Mouse (Mus musculus) brain, embryonic 14.5 days (tissue): ENCODE data around the gene Dstyk.

Experiments
- CTCF ChIP-seq: fragments of 200-500 bp; IDR thresholded peaks from 2 replicates; pipeline ENCODE4 v1.5.1; 2012; ENCODE audit warnings: inconsistent platforms, mild to moderate bottlenecking, moderate library complexity, borderline replicate concordance; ENCODE audit not compliant: insufficient read depth, insufficient read length; ENCODE audit errors: extremely low read depth
- POLR2A ChIP-seq: fragments of 200-500 bp; IDR thresholded peaks from 2 replicates; pipeline ENCODE4 v1.6.1; 2012; ENCODE audit warnings: mild to moderate bottlenecking, inconsistent platforms, borderline replicate concordance; ENCODE audit not compliant: poor library complexity, insufficient read depth, insufficient read length, severe bottlenecking; ENCODE audit errors: extremely low read depth

DNA sequence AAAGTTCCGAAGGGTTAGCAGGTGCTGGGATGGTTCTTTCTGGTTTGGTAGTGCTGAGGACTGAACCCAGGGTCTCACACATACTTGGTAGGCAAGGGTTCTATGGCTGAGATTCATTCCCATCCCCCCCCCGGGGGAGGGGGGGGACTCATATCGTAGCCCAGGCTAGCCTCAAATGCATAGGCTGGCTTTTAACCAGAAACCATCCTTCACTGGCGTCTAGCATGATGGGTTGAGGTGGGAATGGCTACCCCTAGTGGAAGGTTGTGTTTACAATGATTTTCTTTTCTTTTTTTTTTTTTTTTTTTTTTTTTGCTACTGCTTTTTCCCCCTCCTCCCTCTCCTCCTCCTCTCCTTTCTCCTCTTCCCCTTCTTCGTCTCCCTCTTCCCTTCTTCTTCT, 55.2 kb downstream of the Dstyk start:
- TF ChIP-seq CTCF: peak; percentile 32; the same call in 1 of the 2 replicates
- TF ChIP-seq POLR2A: no peak
